Mouse (Mus musculus): Measurements from ENCODE around the gene Stard9.

GRCm38 (mm10) chr2:120655905-120656304, 27.0 kb downstream of the Stard9 start:
- TF ChIP-seq POLR2A (IDR thresholded peaks at IDR 0.05; ENCODE audit: extremely low read depth, insufficient read depth, low read length) = no peak
- TF ChIP-seq CTCF (IDR thresholded peaks at IDR 0.05; ENCODE audit: extremely low read depth, insufficient read depth, low read length) = no peak

Data from cortical plate, adult 2 months (tissue).